Mouse (Mus musculus) olfactory bulb, adult 2 months (tissue): ENCODE measurements around the gene Adamts7.

Source experiments
- CTCF ChIP-seq: fragments of 200-500 bp; IDR thresholded peaks from 2 replicates; pipeline ENCODE4 v1.5.1; 2012; ENCODE audit warnings: low read depth, mild to moderate bottlenecking, low read length, moderate library complexity; ENCODE audit not compliant: insufficient read depth
- POLR2A ChIP-seq: fragments of 200-500 bp; IDR thresholded peaks from 2 replicates; pipeline ENCODE4 v1.6.1; 2012; ENCODE audit warnings: mild to moderate bottlenecking, low read depth, low read length, moderate library complexity; ENCODE audit not compliant: insufficient read depth

DNA sequence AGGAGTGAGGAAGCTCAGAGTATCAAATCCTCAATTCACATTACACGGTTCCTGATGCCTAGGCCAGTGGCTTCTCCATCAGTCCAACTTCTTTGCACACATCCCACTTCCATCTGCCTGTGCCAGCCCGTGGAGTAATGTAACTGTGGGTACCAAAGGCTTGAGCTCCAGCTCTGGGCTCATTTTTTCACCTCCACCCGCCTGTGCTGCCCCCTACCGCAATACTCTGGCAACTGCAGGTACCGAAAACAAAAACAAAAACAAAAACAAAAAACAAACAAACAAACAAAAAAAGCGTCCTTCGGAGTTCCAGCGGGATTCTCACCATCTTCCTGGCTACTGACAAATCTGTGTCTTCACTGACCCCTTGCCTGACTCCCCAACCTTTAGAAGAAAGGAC, 27.4 kb upstream of the Adamts7 start:
- TF ChIP-seq CTCF, result no peak
- no peak for TF ChIP-seq POLR2A
